Mouse (Mus musculus) T-cell, adult 66 days (primary cell): ENCODE data around the gene Urb1. TPM values are rescaled to one million over a fixed set of nuclear protein-coding genes. Genes with fewer than 3 reads are reported as not detected.

Source experiments
- total RNA-seq, 2 experiments: library from RNA; stranded (reverse); gene quantifications; 3 replicates in 1 of 2; 4 replicates in 1 of 2; pipeline ENCODE4 v1.2.4; 2023

The Urb1 gene
- total RNA-seq, result 10 to 100 TPM; 35.4 to 36.6 TPM

DNA sequence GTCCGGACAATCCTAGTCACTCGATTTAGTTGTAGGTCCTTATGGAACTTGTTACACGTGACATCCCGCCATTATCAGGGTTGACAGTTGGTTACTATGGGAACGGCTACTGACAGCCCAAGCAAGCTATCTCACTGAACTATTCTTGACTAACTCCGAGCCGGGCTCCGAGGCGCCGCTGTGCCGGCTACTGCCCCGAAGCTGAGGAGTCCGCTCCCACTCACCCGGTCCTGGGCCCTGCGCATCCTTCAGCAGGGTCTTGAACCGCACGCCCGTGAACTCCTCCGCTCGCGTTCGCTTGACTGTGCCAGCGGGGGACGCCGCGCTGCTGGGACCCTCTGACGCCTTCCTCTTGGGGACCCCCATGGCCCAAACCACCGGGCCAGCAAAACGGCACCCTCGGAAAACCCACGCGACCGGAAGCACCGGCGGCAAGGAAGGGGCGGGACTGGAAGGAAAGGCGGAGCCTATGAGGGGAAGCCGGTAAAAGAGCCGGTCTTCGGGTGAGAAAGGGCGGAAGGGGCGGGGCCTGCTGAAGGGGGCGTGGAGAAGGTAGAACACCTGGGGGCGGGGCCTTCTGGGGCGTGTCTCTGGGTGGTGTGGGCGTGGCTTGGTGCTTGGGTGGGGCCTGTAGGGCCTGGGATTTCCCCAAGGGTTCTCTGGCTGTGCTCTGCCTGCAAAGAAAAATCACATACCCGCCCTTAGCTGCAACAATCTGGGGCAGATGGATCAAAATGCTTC, at the start of gene Urb1:
Gene Urb1 (minus strand): TSS at position 439 of the 741 bp plus-strand sequence.

DNA sequence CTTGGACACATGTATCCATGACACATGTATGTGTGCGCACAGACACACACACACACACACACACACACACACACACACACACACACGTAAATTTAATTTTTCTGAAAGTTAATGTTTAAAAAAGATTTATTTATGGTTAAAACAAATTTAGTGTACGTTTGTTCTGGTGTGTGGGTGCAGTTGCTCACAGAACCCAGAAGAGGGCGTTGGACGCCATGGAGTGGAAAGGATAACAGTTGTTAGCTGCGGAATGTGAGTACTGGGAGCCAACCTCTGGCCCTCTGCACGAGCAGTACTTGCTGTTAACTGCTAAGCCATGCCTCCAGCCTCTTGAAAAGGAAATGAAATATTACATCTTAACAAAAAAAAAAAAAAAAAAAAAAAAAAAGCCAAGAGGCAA, 16.2 kb upstream of the Urb1 start, which contains the start of gene Eva1c:
Gene Eva1c (plus strand): TSS at position 263 of the 400 bp plus-strand sequence.

GRCm38 (mm10) chr16:90738092-90738956, 71.9 kb downstream of the Urb1 start, which contains the start of gene Mrap:
Gene Mrap, plus strand, starts transcription at chr16:90738207.

GRCm38 (mm10) chr16:90727233-90728115, 82.7 kb downstream of the Urb1 start, which contains the start of gene Mis18a:
Gene Mis18a, minus strand, starts transcription at chr16:90727404.

Other genes with a start within 250 kb of the Urb1 start
- gene Mis18a, start 83.0 kb downstream of the Urb1 start, total RNA-seq, result 10 to 100 TPM; 29.0 to 30.7 TPM
- not detected for gene Mrap, start 72.2 kb downstream of the Urb1 start, total RNA-seq
- not detected for gene Eva1c, start 16.3 kb upstream of the Urb1 start, total RNA-seq
- 10 to 100 TPM; 14.1 to 20.4 TPM for gene Cfap298, start 124.7 kb upstream of the Urb1 start, total RNA-seq
- gene Synj1, start 200.9 kb upstream of the Urb1 start, total RNA-seq, result 10 to 100 TPM; 69.0 to 84.4 TPM
- gene Paxbp1, start 234.1 kb upstream of the Urb1 start, total RNA-seq, result 100 to 1,000 TPM; 135 to 140 TPM